Mouse (Mus musculus): ENCODE measurements at regions not wholly inside any gene's neighbourhood (a gene's known extent, or its start where the extent isn't known, plus 50 kb on each side); places are given as distances from the start of the nearest gene placed in this dataset.

GRCm38 (mm10) chr3:56830315-56831097 lies 471.3 kb downstream of the Tm4sf1 start:
- no peak for TF ChIP-seq CTCF (conservative IDR thresholded peaks at IDR 0.05)
- H3K27ac ChIP-seq = 0 out of 2 replicates have a peak overlapping the region, but pooled peaks have one; percentile 39
- DNase-seq (ENCODE audit: low spot score in 2 of 2) = no peak
- H3K4me3 ChIP-seq = no peak overlapping the region

- Histone ChIP-seq H3K27ac (no peak overlapping the region), H3K4me3 (no peak overlapping the region)
- DNase-seq (ENCODE audit: low spot score in 2 of 2) = no peak
- TF ChIP-seq CTCF (conservative IDR thresholded peaks at IDR 0.05) = no peak
Measured at GRCm38 (mm10) chr3:56824157-56824556, 477.6 kb downstream of the Tm4sf1 start.

GRCm38 (mm10) chr3:56810548-56811071 lies 491.2 kb downstream of the Tm4sf1 start:
- no peak for TF ChIP-seq CTCF (conservative IDR thresholded peaks at IDR 0.05)
- peak; percentile 40 to 56 for DNase-seq (ENCODE audit: low spot score in 2 of 2)

GRCm38 (mm10) chr3:56793054-56793453 lies 508.7 kb downstream of the Tm4sf1 start:
- TF ChIP-seq CTCF (conservative IDR thresholded peaks at IDR 0.05) = no peak
- no peak for DNase-seq (ENCODE audit: low spot score in 2 of 2)
- H3K4me3 ChIP-seq = no peak overlapping the region
- no peak overlapping the region for H3K27ac ChIP-seq

More at GRCm38 (mm10) chr3:56810548-56811071, 491.2 kb downstream of the Tm4sf1 start:
- no peak overlapping the region for H3K4me3 ChIP-seq
- H3K27ac ChIP-seq = peak overlapping the region; percentile 77

- TF ChIP-seq CTCF (conservative IDR thresholded peaks at IDR 0.05) = no peak
- no peak overlapping the region for H3K4me3 ChIP-seq
- DNase-seq (ENCODE audit: low spot score in 2 of 2) = peak in 1 of 2 experiments; percentile 15
- peak overlapping the region; percentile 72 for H3K27ac ChIP-seq
Measured at GRCm38 (mm10) chr3:56789155-56789554, 512.6 kb downstream of the Tm4sf1 start.

- Histone ChIP-seq H3K4me3 (no peak overlapping the region), H3K27ac (peak overlapping the region; percentile 73)
- peak in 1 of 2 experiments; percentile 32 for DNase-seq (ENCODE audit: low spot score in 2 of 2)
- TF ChIP-seq CTCF (conservative IDR thresholded peaks at IDR 0.05) = no peak
Measured at GRCm38 (mm10) chr3:56773920-56774319, 527.9 kb downstream of the Tm4sf1 start.

- H3K27ac ChIP-seq = no peak overlapping the region
- DNase-seq (ENCODE audit: low spot score in 2 of 2) = no peak
- no peak overlapping the region for H3K4me3 ChIP-seq
- TF ChIP-seq CTCF (conservative IDR thresholded peaks at IDR 0.05) = no peak
Measured at GRCm38 (mm10) chr3:56770225-56770624, 531.6 kb downstream of the Tm4sf1 start.

- TF ChIP-seq CTCF (conservative IDR thresholded peaks at IDR 0.05) = no peak
- no peak overlapping the region for H3K4me3 ChIP-seq
- H3K27ac ChIP-seq = no peak overlapping the region
- no peak for DNase-seq (ENCODE audit: low spot score in 2 of 2)
Measured at GRCm38 (mm10) chr3:56767133-56767532, 534.7 kb downstream of the Tm4sf1 start.

GRCm38 (mm10) chr3:56764336-56764735 lies 537.5 kb downstream of the Tm4sf1 start:
- Histone ChIP-seq H3K4me3 (no peak overlapping the region), H3K27ac (no peak overlapping the region)
- no peak for TF ChIP-seq CTCF (conservative IDR thresholded peaks at IDR 0.05)
- no peak for DNase-seq (ENCODE audit: low spot score in 2 of 2)

GRCm38 (mm10) chr3:56763896-56764295 lies 537.9 kb downstream of the Tm4sf1 start:
- no peak for TF ChIP-seq CTCF (conservative IDR thresholded peaks at IDR 0.05)
- H3K4me3 ChIP-seq = no peak overlapping the region

GRCm38 (mm10) chr3:56753654-56754053 lies 548.1 kb downstream of the Tm4sf1 start:
- Histone ChIP-seq H3K27ac (no peak overlapping the region), H3K4me3 (no peak overlapping the region)
- no peak for DNase-seq (ENCODE audit: low spot score in 2 of 2)
- peak; percentile 48 for TF ChIP-seq CTCF (conservative IDR thresholded peaks at IDR 0.05)

More at GRCm38 (mm10) chr3:56763896-56764295, 537.9 kb downstream of the Tm4sf1 start:
- no peak overlapping the region for H3K27ac ChIP-seq
- DNase-seq (ENCODE audit: low spot score in 2 of 2) = no peak

- no peak for TF ChIP-seq CTCF (conservative IDR thresholded peaks at IDR 0.05)
- Histone ChIP-seq H3K27ac (peak overlapping the region; percentile 49), H3K4me3 (no peak overlapping the region)
- peak; percentile 24 to 43 for DNase-seq (ENCODE audit: low spot score in 2 of 2)
Measured at GRCm38 (mm10) chr3:56751926-56752325, 549.9 kb downstream of the Tm4sf1 start.

- no peak overlapping the region for H3K4me3 ChIP-seq
- TF ChIP-seq CTCF (conservative IDR thresholded peaks at IDR 0.05) = no peak
- DNase-seq (ENCODE audit: low spot score in 2 of 2) = no peak
- no peak overlapping the region for H3K27ac ChIP-seq
Measured at GRCm38 (mm10) chr3:56740902-56741301, 557.4 kb upstream of the Nbea start.

- Histone ChIP-seq H3K27ac (no peak overlapping the region), H3K4me3 (no peak overlapping the region)
- TF ChIP-seq CTCF (conservative IDR thresholded peaks at IDR 0.05) = no peak
- no peak for DNase-seq (ENCODE audit: low spot score in 2 of 2)
Measured at GRCm38 (mm10) chr3:56739451-56739850, 556.0 kb upstream of the Nbea start.
